Mouse (Mus musculus): ENCODE results near the gene Scn8a.

- TF ChIP-seq GATA1 (IDR thresholded peaks at IDR 0.05; ENCODE audit: borderline replicate concordance, low read length): no peak
- no peak for TF ChIP-seq FLI1 (IDR thresholded peaks at IDR 0.05; ENCODE audit: low read length)
These were observed 132.0 kb downstream of the Scn8a start for GRCm38 (mm10) chr15:101001685-101002084.

Data from megakaryocyte, embryonic 14.5 days (primary cell).